Mouse (Mus musculus) CH12.LX (cell line): ENCODE data around the gene Isg15.

Source experiments
- CHD1 ChIP-seq: IDR thresholded peaks from 2 replicates; pipeline ENCODE4 v1.6.1; 2012; ENCODE audit warnings: low read depth, low read length, improper control_type of control experiment, inconsistent platforms
- CTCF ChIP-seq, 2 experiments: IDR thresholded peaks in 1 of 2; conservative IDR thresholded peaks in 1 of 2; 2 replicates each; pipeline ENCODE4 v1.5.1; 2011 to 2012; ENCODE audit warnings: low read depth in 2 of 2, low read length in 2 of 2, improper control_type of control experiment in 1 of 2, inconsistent platforms in 1 of 2, mild to moderate bottlenecking in 1 of 2, moderate library complexity in 1 of 2
- ELF1 ChIP-seq: IDR thresholded peaks from 2 replicates; pipeline ENCODE4 v1.6.1; 2014; ENCODE audit warnings: low read depth, mild to moderate bottlenecking, inconsistent platforms, low read length, improper control_type of control experiment
- JUND ChIP-seq: conservative IDR thresholded peaks from 2 replicates; pipeline ENCODE4 v1.6.1; 2011; ENCODE audit warnings: low read depth, low read length, improper control_type of control experiment
- NRF1 ChIP-seq: IDR thresholded peaks from 2 replicates; pipeline ENCODE4 v1.6.1; 2014; ENCODE audit warnings: low read depth, mild to moderate bottlenecking, inconsistent platforms, low read length, improper control_type of control experiment, moderate library complexity
- POLR2A ChIP-seq: IDR thresholded peaks from 2 replicates; pipeline ENCODE4 v1.6.1; 2011; ENCODE audit warnings: low read depth, mild to moderate bottlenecking, improper control_type of control experiment, low read length
- POLR2AphosphoS2 ChIP-seq: IDR thresholded peaks from 2 replicates; pipeline ENCODE4 v1.6.1; 2011; ENCODE audit warnings: low read depth, low read length, improper control_type of control experiment
- USF1 ChIP-seq: IDR thresholded peaks from 2 replicates; pipeline ENCODE4 v1.6.1; 2014; ENCODE audit warnings: low read depth, mild to moderate bottlenecking, inconsistent platforms, low read length, improper control_type of control experiment
- USF2 ChIP-seq: conservative IDR thresholded peaks from 2 replicates; pipeline ENCODE4 v1.6.1; 2011; ENCODE audit warnings: low read depth, low read length, improper control_type of control experiment

- TF ChIP-seq CTCF (conservative IDR thresholded peaks at IDR 0.05 in 1 of 2, IDR thresholded peaks at IDR 0.05 in 1 of 2; ENCODE audit: low read depth in 2 of 2, low read length in 2 of 2), result no peak
- no peak for TF ChIP-seq JUND
- no peak for TF ChIP-seq POLR2AphosphoS2
- TF ChIP-seq CHD1, result no peak
- TF ChIP-seq POLR2A, result no peak
- TF ChIP-seq NRF1, result no peak
- TF ChIP-seq USF2, result no peak
- no peak for TF ChIP-seq USF1
- no peak for TF ChIP-seq ELF1
These were observed 14.4 kb downstream of the Isg15 start for GRCm38 (mm10) chr4:156185950-156186850.
